Mouse (Mus musculus) cerebellum, postnatal 14 days (tissue): ENCODE results near the gene Adamts17.

Experiments
- DNase-seq, 2 experiments: peaks; one replicate each; pipeline ENCODE4 v3.0.0; 2021; ENCODE audit warnings: mixed read lengths in 2 of 2

The Adamts17 gene

DNA sequence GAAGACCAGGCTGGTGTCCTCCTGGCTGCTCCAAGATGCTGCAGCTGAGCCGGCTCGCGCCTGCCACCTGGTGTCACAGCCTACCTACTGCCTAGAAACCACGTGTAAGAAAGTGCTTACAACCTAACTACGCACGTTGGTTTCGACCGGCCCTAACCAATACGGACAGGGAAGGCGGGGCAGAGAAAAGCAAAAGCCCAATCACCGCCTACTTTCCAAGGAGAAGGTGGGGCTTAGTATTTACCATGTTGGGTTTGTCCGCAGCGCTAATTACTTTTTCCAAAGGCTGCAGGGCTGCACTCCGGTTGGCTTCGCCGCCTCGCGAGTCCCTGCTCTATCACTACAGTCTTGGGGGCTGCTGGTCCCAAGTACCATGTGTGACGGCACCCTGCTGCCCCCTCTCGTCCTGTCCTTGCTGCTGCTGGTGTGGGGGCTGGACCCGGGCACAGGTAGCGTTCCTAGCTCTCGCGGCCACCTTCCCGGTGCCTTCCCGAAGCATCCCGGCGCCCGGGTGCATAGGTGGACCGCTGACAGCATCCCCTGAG, at the start of gene Adamts17:
Gene Adamts17, plus strand, starts transcription at position 273 of the 545 bp plus-strand sequence.
- peak; percentile 97 to 98 for DNase-seq

DNA sequence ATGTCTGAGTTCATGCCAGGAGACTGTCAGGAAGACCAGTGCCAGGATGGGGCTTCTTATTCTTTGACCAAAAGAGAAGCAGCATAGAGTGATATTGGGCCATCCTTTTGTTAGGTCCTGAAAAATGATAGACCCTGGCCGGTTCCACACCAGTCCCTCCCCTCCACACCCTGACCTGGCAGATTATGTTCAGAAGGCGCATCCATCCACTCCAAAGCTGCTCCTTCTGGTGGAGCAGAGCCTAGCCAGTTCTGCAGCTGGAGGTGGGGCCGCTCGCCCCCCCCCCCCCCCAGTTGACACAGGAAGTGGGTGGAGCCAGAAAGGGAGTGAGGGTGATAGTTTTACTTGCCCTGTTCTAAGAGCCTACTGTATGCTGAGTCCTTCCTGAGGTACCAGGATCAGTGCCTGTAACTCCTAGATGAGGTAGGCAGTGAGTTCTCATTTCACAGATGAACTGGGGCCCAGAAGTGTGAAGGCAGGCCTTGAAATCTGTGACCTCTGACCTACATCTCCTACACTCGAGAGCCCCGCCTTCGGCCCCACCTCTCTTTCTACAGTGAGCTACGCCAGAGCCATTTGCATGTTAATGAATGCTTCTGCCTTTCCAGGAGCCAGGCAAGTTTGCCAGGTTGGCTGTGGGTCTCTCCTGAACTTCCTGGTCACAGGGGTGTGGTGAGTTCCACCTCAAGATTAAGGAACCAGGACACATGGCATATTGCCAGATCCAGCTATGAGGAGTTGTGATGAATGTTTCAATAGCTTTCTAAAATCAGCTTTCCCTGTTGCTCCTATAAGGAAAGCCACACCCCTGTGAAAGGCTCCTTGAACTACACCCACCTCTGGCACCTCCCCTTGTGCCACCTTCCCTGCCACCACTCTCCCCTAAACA, 49.4 kb upstream of the Adamts17 start:
- no peak for DNase-seq

DNA sequence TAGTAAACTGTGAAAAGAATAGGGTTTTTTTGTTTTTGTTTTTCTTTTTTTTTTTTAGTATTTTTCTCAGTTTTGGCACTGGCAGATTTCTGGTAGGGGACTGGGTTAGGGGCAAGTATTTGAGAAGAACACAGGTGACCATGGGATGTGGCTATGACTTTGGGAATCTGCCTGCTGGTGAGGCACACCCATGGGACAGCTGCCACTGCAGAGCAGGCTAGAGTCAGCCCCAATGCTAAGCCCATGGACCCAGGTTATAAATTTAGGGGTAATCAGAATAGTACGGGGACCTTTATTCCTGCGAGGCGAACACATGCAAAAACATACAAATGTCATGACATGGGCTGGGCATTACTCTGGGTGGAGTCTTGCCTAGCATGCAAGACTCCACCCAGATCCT, 48.5 kb upstream of the Adamts17 start:
- no peak for DNase-seq

DNA sequence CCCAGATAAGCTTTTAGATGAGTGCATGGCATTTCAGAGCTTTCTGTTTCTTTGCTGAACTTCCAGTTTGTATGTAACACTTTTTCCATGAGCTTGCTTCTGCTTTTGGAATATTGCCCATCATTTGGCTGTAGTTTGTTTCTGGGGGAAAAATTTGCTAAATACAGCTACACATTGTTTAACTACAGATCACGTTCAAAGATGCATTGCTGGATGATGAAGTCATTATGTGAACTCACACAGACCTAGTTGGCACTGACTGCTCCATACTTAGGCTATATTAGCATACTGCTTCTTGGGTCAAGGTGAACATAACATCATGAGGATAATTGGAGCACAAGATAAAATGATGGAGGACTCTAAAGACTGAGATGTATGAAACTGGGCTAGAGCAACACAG, 42.6 kb upstream of the Adamts17 start:
- no peak for DNase-seq

DNA sequence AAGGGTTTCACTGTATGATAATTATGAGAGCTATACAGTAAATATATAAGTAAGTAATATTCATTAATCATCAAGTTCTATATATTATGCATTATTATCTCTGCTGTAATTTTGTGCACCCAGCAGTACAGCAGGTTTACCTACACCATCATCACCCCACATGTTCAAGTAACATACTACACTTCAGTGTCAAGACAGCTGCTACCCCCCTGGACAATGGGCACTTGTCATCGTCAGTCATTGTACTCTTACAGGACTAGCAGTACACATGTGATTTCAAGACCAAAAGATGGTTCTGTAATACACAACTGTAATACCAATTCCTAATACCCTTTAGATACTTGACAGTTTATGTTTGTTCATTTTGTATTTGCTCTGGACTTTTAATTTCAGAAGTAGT, 42.2 kb upstream of the Adamts17 start:
- no peak for DNase-seq

DNA sequence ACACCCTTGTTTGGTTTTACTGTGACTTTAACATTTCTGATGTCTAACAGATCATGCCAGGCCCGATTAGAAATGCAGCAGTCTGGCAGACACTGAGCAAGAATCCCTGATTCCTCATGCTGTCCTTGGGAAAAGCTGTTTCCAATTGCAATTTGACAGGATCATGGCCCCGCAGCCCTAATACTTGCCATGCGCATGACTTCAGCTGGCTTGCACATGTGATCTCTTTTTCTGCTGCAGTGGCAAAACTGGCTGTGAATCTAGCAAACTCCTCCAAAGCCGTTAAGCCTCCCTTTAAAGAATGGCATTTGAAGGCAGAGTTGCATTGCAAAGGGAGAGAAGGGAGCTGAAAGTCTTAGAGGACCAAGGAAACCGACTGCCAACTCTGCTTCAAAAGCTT, 40.7 kb upstream of the Adamts17 start:
- DNase-seq: no peak

DNA sequence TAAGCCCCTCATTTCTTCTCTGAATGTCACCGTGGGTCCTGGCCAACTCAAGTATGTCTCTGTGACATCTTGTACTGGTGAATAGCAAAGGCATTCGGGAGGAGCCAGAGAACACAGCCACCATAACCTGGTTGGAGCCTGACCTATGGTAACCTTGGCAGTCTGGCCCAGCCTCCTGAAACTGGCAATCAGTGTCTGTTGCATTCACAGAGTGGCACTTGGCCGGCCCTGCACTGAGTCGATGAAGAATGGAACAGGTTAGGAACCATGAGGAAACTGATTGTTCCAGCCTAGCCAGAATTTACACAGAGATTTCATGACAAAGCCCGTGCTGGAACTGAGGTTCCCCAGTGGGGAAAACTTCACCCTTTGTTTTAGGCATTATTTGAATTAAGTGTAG, 38.8 kb upstream of the Adamts17 start:
- DNase-seq: no peak

DNA sequence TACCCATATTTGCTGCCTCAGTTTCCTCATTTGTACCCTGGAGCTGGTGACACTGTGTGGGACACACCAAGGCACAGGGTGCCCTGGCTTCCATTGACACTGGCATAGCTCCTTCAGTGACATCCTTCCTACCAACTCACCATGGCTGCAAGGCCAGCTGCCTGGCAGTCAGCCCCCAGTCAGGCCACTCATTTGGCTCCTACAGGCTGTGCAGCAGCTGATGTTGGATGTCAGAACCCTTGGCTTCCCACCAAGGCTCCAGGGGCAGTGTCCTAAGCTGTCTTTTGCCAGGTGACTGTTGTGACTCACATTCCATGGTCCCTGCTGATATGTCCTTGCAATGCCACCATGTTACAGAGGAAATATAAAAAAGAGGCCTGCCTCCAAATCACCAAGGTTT, 37.8 kb upstream of the Adamts17 start:
- peak; percentile 22 to 48 for DNase-seq

DNA sequence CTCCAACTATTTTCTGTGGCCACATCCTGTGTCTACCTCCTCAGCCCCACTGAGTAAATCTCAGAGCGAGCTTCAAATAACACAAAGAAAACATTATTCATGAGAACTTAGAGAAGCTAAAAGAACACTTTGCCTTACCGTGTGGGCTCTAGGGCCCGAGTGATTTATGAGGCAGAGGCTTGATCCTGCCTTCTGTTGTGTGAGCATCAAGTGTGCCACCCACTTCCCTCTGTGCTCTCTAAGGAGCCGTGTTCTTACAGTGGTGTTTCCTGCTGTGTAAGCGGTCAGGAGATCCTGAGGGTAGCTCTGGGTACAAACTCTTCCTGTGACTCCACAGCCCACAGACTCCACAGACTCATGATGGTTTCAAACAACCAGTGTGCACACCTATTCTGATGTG, 35.7 kb upstream of the Adamts17 start:
- DNase-seq: no peak

DNA sequence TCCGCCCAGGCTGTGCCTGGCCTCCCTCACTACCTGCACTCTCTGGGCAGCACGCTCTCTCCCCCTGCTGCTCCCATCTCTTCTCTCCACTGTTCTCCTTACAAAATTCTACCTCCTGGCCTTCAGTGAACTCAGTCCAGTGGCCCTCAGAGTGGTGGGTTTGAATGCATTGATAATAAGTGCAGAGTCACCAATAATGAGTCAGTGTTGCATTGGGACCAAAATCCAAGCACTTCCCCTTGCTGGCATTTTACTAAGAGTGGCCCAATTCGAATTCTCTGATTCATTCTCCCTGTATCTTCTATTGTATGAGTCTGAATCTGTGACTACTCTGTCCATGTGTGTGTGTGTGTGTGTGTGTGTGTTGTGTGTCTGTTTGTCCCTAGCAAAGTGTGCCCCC, 32.7 kb upstream of the Adamts17 start:
- no peak for DNase-seq

DNA sequence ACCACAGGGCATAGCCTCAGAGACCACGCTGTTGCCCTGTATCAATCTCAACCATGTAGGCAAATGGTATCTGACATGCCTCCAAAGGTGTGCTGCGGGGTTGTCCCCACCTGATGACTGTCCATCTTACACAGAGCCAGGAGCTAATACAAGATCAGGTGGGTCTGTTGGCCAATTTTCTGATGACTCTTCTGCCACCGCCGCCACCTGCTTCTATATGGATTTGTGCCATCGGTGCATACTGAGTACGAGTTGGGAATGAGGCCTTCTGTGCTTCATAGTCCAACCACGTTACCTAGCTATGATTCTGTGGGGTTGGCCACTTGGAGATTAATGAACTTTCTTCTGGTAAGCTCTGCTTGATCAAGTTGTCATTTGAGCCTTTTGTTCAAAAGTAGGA, 29.1 kb upstream of the Adamts17 start:
- peak; percentile 60 to 72 for DNase-seq

DNA sequence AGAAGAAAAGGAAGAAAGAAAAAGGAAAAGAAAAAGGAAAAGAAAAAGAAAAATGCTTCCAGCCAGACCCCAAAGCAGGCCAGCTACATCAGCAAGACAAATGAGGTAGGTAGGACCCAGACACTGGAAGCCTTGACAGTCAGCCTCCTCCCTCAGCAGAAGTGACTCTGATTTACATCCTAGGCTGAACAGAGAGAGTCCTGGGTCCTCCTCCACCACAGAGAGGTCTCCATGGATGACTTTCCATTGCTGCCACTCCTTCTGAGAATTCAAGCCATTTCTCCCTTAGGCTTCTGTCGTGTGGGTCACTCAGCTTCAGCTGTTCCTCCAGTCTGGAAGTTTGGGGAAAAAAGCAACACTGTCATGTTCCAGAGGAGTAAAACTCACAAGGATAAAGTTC, 28.2 kb upstream of the Adamts17 start:
- DNase-seq: no peak

DNA sequence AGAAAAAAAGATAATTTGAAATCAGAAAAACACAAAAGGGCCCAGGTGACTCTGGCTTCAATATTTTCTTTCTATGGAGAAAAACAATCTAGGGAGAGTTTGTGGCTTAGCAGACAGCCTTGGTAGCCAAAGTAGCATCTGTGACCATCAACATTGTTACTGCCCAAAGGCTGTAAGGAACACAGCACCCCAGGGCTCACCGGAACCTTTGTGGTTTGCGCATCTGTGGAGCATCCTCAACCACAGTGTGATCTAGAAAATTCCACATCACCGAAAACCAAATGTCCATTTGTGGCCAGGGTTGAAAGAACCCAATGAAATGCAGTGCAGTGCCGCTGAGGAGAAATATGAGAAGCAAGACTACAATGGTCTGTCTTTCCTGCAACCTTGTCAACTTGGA, 27.2 kb upstream of the Adamts17 start:
- no peak for DNase-seq

DNA sequence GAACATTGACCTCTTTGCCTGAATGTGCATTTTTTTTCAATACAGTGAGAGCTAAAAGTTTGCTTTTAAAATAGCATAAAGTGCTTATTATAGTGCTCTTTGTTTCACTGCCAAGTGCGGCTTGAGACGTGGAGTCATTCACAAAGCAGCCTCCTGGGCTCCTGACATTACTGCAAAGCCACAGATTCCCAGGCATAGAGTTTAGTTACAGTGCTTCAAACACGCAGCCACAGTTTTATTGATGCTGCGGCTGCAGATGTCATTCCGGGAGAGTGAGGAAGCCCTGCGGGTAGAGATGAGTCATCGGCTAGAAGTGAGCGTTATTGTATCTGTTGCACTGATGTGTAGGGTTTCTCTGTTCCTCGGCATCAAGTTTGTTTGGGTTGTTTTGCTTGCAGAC, 26.8 kb upstream of the Adamts17 start:
- DNase-seq: no peak

DNA sequence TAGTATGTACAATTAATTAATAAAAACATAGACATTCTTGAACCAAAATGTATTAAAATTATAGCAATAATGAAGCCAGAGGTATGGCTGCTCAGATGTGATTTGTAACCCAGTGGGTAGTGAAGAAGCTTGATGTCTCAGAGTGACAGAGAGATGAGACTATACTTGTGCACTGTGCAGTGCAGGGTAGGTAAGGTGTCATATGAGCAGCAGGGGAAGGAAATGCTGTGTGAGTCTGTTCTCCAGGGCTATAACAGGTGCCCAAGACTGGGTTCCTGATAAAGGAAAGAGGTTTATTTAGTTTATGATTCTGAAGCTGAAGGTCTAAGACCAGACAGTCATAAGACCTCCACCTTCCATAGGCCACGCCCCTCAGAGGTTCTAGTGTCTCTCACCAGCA, 26.4 kb upstream of the Adamts17 start:
- DNase-seq: no peak

DNA sequence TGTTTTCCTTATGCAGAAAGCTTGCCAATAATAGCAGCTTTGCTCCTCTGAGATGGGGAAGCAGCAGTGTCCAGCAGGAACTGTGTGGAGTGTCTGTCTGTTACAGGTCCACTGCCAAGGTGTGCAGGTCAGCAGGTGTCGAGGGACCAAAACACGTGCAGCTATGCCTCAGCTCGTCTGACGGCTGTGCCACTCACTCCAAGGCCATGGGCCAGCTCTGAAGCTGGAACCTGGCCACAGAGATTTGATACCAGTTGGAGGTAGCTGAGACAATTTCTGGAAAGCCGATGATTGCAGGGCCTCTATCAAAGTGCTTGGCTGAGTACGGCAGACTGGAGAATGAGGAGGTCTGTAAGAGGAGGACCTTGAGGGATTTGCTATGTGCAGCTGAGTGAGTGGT, 24.0 kb upstream of the Adamts17 start:
- peak; percentile 82 to 83 for DNase-seq

DNA sequence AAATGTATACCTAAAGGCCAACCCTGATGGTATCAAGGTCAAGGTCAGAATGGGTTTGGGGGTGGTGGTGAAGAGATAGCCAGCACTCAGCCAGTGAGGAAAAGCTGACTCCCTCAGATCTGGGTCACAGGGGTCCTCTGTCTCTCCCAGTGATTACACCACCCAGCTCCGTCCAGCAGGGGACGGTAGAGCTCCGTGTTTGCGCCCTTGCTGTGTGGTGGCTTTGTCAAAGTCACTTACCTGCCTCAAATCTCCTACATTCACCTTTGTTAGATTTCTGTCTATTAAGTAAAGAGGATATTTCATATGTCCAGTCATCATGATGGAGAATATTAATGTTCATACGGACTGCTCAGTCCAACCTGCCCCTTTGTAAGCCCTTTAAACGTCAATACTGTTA, 19.5 kb upstream of the Adamts17 start:
- DNase-seq: peak; percentile 62 to 73

DNA sequence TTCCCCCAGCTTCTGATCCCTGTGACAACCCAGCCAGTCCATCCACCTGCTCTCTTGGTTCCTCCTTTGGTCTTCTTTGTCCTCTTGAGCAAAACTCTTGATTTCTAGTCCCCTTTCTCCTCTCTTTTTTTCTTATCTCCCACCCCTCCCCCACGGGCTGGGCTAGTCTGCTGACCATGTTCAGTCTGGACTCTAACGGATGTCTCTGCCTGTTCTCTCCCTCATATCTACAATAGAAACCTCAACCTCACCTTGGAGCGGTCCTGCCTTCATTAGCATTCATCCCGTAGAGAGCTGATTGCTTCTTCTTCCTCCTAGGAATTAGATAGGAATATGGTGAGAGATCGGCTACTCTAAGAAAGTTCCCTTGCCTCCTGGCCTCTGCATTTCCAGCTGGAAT, 8.7 kb upstream of the Adamts17 start:
- DNase-seq: no peak

DNA sequence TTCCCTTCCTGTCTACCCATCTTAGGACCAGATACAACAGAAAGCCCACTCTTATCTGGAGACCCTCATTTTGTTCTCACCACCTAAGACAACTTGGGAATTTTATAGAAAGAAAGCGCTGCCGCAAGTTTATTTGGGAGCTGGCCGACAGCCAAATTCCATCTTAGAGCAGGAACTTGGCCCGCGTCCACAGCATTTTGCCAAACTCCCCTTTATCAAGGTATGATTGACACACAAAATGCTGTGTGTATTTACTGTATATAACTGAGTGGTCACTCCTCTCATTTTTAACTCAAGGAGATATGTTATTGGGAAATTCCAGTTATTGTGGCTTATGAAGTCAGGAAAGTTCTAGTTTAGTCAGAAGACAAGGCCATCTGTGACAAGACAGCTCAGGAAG, 8.2 kb upstream of the Adamts17 start:
- peak; percentile 28 to 53 for DNase-seq

DNA sequence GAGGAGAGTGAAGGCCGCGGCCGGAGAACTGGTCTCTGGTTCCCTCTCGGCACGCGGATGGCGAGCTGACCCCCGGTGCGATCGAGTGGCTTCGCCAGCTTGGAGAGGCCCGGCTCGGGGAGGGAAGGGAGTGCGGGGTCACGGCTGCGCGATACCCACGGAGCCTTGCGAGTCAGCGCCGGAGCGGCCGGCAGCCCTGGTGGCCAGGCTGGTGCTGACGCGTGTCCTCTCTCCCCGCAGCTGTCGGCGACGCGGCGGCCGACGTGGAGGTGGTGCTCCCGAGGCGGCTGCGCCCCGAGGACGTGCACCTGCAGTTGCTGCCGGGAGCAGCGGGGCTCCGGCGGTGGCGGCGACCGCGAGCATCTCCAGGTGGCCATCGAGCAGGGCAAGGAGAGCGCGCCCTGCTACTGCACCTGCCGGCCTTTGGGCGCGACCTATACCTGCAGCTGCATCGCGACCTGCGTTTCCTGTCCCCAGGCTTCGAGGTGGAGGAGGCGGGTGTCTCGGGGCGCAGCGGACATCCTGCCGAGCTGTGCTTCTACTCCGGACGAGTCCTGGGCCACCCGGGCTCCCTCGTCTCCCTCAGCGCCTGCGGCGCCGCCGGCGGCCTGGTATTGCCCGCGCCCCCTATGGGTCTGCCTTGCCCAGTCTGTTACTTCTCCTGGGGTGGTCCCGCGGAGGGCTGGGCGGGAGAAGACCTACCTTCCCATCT, 629 bp downstream of the Adamts17 start:
- peak; percentile 44 to 48 for DNase-seq

DNA sequence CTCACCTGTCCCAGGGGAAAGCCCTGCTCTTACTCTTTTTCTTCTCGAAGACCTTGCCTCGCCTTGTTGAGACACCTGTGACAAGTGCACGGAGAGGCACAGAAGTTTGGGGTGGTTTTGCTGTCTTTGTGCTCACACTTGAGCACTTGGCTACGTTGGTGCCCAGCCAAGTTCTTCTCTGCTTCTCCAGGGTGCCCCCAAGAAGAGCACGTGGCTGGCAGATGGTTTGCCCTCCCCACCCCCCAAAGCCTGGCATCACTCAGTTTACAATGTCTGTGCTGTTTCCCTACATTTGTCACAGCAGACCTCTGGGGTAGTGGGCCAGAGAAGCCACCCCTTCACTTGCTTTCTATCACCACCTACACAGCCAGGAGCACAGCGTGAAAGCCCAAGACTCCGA, 1.6 kb downstream of the Adamts17 start:
- peak; percentile 46 to 53 for DNase-seq

DNA sequence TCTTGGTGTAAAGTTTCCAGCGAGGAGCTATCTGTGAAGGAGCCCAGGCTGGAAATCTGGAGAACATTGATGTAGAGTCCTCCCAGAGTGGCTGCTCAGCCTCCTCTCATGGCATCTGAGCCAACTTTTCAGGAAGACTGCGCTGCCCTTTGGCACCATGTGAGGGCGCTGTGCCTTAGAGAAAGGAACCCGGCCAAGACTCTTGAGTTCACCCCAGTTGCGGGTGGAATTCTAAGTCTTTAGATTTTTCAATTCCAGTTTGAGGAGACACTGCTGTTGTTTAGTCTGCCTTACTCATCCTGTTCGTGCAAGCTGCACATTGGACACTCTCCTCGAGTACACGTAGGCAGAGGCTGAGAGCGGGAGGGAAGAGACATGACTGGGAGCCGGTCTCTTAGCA, 2.5 kb downstream of the Adamts17 start:
- DNase-seq: peak; percentile 79 to 88

DNA sequence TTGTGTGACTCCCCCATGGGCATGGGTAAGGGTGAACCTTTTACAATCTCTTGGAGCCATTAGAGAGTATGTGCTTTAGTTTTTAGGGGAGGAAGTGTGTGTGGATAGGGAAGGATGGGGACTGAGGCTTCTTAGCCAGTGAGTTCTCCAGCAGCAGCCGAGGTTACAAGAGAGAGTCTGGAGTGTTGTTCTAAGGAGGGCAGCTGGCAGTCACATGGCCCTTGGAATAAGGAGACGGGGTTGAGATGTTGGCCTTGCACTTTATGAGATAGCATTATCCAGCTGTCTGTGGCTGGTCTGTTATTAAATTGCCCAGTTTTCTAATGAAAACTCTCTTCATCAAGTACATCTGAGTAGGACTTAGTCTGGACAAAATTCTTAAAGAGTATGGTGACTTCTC, 4.3 kb downstream of the Adamts17 start:
- DNase-seq: no peak

DNA sequence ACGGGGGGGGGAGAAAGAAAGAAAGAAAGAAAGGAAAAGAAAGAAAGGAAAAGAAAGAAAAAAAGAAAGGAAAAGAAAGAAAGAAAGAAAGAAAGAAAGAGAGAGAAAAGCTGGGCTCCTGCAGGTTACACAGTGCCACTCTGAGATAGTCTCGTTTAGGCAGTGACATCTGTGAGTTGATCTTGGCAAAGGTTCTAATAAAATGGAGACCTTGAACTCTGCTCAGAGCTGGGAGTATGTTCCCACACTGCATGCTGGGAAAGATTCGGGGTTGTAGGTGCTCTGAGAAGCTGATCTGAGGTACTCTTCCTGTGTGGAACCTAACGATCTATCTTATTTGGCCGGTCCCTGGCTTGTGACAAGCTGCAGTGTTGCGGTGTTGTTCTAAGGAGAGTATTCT, 7.0 kb downstream of the Adamts17 start:
- no peak for DNase-seq
